Mouse (Mus musculus) heart, embryonic 14.5 days (tissue): ENCODE data around the gene Ints14. TPM values are rescaled to one million over a fixed set of nuclear protein-coding genes. Genes with fewer than 3 reads are reported as not detected.
A peak's percentile ranks its signal among the peaks of the same experiment; 100 is the strongest.
"Not testable (repeated sequence)": the region's sequence is repeated elsewhere in the genome, so short reads cannot be mapped to it uniquely, and the experiment has no call there.

Experiments used
- ATAC-seq: fragments of 200-750 bp; cut with Nextera tagmentation; 2 replicates; pipeline ENCODE4 v1.8.0; 2017; ENCODE audit warnings: low read depth, moderate TSS enrichment; ENCODE audit not compliant: insufficient number of reproducible peaks, insufficient read depth, low FRiP score
- H3K27ac ChIP-seq, 2 experiments: fragments of 200-500 bp in 1 of 2; fragments of 300-500 bp in 1 of 2; sonication (generic) in 1 of 2; replicated peaks in 1 of 2; 2 replicates each; pipeline ENCODE4 v1.5.1; 2012 to 2014; ENCODE audit warnings: low read depth in 2 of 2, low read length in 2 of 2, control low read depth in 1 of 2, mild to moderate bottlenecking in 1 of 2, mixed read lengths in 1 of 2; ENCODE audit not compliant: control insufficient read depth in 1 of 2, insufficient read depth in 1 of 2
- H3K27me3 ChIP-seq: fragments of 300-500 bp; sonication (generic); 2 replicates; pipeline ENCODE4 v1.6.1; 2014; ENCODE audit warnings: mild to moderate bottlenecking, low read length, control low read depth; ENCODE audit not compliant: control insufficient read depth, insufficient read depth
- H3K36me3 ChIP-seq: fragments of 300-500 bp; sonication (generic); 2 replicates; pipeline ENCODE4 v1.6.1; 2014; ENCODE audit warnings: mild to moderate bottlenecking, control low read depth, low read length, mixed read lengths; ENCODE audit not compliant: control insufficient read depth, insufficient read depth
- H3K4me1 ChIP-seq, 2 experiments: fragments of 200-500 bp in 1 of 2; fragments of 300-500 bp in 1 of 2; sonication (generic) in 1 of 2; 2 replicates each; pipeline ENCODE4 v1.6.1; 2012 to 2014; ENCODE audit warnings: low read length in 2 of 2, control low read depth in 1 of 2, mixed read lengths in 1 of 2; ENCODE audit not compliant: control insufficient read depth in 2 of 2, insufficient read depth in 2 of 2
- H3K4me2 ChIP-seq: fragments of 300-500 bp; sonication (generic); 2 replicates; pipeline ENCODE4 v1.6.1; 2014; ENCODE audit warnings: mild to moderate bottlenecking, low read length
- H3K4me3 ChIP-seq, 2 experiments: fragments of 200-500 bp in 1 of 2; fragments of 300-500 bp in 1 of 2; sonication (generic) in 1 of 2; 2 replicates each; pipeline ENCODE4 v1.5.1; 2012 to 2014; ENCODE audit warnings: low read length in 2 of 2, mild to moderate bottlenecking in 2 of 2, control low read depth in 1 of 2, low read depth in 1 of 2, moderate library complexity in 1 of 2; ENCODE audit not compliant: control insufficient read depth in 1 of 2, insufficient read depth in 1 of 2
- H3K9ac ChIP-seq: fragments of 300-500 bp; sonication (generic); 2 replicates; pipeline ENCODE4 v1.6.1; 2014; ENCODE audit warnings: mild to moderate bottlenecking, low read length
- H3K9me3 ChIP-seq: fragments of 300-500 bp; sonication (generic); 2 replicates; pipeline ENCODE4 v1.6.1; 2016; ENCODE audit warnings: low read length, control low read depth; ENCODE audit not compliant: control insufficient read depth
- WGBS: fragments of 180-500 bp; shearing (Covaris S2); extraction: QIAGEN DNeasy Blood & Tissue Kit; methylation state at CpG from one replicate; pipeline ENCODE4 v1.1.7; 2014; 5-methylcytosine and 5-hydroxymethylcytosine counted together
- polyA plus RNA-seq: library from polyadenylated mRNA; unstranded; fragments of >200 nt; fragmentation: Nextera tagmentation; extraction: Ambion mirVana; gene quantifications from 2 replicates; pipeline ENCODE4 v1.2.1, GENCODE M21; 2014

The Ints14 gene
- polyA plus RNA-seq, 1 experiment from 2014 or later: 39.0 TPM

GRCm38 (mm10) chr9:64985807-64986206, 25.1 kb downstream of the Ints14 start:
- Histone ChIP-seq H3K4me2 (no peak overlapping the region), H3K36me3 (peaks cover 99% of the 10 kb centered on the region)

GRCm38 (mm10) chr9:64987651-64988050, 26.9 kb downstream of the Ints14 start:
- H3K9ac ChIP-seq: no peak overlapping the region
- peaks cover 9 to 37% of the 10 kb centered on the region in 2 experiments for H3K4me1 ChIP-seq
- H3K27me3 ChIP-seq: no peaks in the 10 kb centered on the region
- no peak overlapping the region for H3K4me3 ChIP-seq
- 87% methylated on average over 2 of the region's 2 CpGs for WGBS
- H3K36me3 ChIP-seq: peaks cover 99% of the 10 kb centered on the region
- H3K9me3 ChIP-seq: no peaks in the 10 kb centered on the region
- no peak overlapping the region for H3K27ac ChIP-seq
- H3K4me2 ChIP-seq: no peak overlapping the region
- ATAC-seq: no peak

More at GRCm38 (mm10) chr9:64985807-64986206, 25.1 kb downstream of the Ints14 start:
- Histone ChIP-seq H3K27me3 (no peaks in the 10 kb centered on the region), H3K27ac (peak overlapping the region; percentile 82 to 84), H3K4me3 (no peak overlapping the region), H3K9ac (peak overlapping the region; percentile 41), H3K9me3 (no peaks in the 10 kb centered on the region), H3K4me1 (peaks cover 9 to 34% of the 10 kb centered on the region in 2 experiments)
- 0 out of 2 replicates have a peak, but pooled peaks have one; percentile 13 for ATAC-seq
- WGBS: 31% methylated on average over 9 of the region's 9 CpGs

DNA sequence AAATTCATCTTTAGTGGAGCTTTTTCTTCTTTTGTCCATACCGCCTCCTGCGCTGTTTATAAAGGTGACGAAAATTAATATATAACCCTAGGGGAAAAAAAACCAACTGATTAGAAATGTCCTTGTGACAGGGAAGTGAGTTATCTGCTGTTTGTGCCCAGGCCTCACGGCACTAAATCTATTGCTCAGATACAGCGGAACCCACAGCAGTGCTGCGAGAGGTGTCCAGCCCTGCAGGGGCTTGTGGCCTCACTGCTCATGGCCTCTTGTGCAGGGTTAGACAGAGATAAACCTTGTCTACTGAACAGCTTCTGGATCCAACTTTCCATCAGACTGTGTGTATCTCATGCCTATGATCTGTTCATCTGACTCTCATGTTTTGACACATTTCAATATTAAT, 27.7 kb downstream of the Ints14 start:
- 47% methylated on average over 6 of the region's 6 CpGs for WGBS
- H3K9me3 ChIP-seq: no peaks in the 10 kb centered on the region
- no peak for ATAC-seq
- no peaks in the 10 kb centered on the region for H3K27me3 ChIP-seq
- H3K4me2 ChIP-seq: no peak overlapping the region
- no peak overlapping the region for H3K4me3 ChIP-seq
- peaks cover 97% of the 10 kb centered on the region for H3K36me3 ChIP-seq
- no peak overlapping the region for H3K27ac ChIP-seq
- peaks cover 9 to 37% of the 10 kb centered on the region in 2 experiments for H3K4me1 ChIP-seq
- H3K9ac ChIP-seq: no peak overlapping the region

- Histone ChIP-seq H3K36me3 (peaks cover 82% of the 10 kb centered on the region), H3K4me1 (peaks cover 6 to 30% of the 10 kb centered on the region in 2 experiments), H3K27ac (no peak overlapping the region), H3K9me3 (no peaks in the 10 kb centered on the region), H3K9ac (no peak overlapping the region), H3K4me2 (no peak overlapping the region), H3K27me3 (no peaks in the 10 kb centered on the region), H3K4me3 (no peak overlapping the region)
- 43% methylated on average over 7 of the region's 7 CpGs for WGBS
- no peak for ATAC-seq
These were observed 29.6 kb downstream of the Ints14 start for GRCm38 (mm10) chr9:64990291-64990690.

GRCm38 (mm10) chr9:64995464-64995863, 34.8 kb downstream of the Ints14 start:
- not testable (repeated sequence) for H3K9ac ChIP-seq, H3K9me3 ChIP-seq, H3K4me3 ChIP-seq, H3K4me2 ChIP-seq, H3K27ac ChIP-seq, H3K27me3 ChIP-seq, H3K4me1 ChIP-seq, ATAC-seq
- H3K36me3 ChIP-seq: peaks cover 69% of the 10 kb centered on the region
- 86% methylated on average over 1 of the region's 1 CpGs for WGBS

DNA sequence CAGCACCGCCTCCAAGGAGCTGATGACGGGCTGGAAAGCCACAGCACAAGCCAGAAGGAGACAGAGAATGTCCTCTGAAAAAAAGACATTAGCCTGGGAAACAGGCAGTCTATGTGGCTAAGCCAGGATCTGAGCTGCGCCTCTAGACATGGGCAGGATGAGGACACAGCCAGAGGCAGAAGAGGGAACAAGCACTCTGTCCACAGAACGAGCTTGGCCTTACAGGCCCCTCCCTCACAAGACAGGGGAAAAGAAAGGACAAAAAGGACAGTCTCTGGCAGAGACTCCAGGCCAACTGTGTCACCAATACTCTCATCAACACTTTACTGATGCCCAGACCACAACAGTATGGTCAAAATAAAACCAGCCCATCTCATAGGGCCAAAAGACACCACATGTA, 40.8 kb downstream of the Ints14 start:
- WGBS: 63% methylated on average over 4 of the region's 4 CpGs
- ATAC-seq: no peak
- Histone ChIP-seq H3K4me3 (no peak overlapping the region), H3K4me1 (no peaks in the 10 kb centered on the region), H3K27ac (no peak overlapping the region; a peak in 1 of 4 replicates), H3K9me3 (no peaks in the 10 kb centered on the region), H3K36me3 (peaks cover 76% of the 10 kb centered on the region), H3K9ac (no peak overlapping the region), H3K4me2 (no peak overlapping the region), H3K27me3 (no peaks in the 10 kb centered on the region)

DNA sequence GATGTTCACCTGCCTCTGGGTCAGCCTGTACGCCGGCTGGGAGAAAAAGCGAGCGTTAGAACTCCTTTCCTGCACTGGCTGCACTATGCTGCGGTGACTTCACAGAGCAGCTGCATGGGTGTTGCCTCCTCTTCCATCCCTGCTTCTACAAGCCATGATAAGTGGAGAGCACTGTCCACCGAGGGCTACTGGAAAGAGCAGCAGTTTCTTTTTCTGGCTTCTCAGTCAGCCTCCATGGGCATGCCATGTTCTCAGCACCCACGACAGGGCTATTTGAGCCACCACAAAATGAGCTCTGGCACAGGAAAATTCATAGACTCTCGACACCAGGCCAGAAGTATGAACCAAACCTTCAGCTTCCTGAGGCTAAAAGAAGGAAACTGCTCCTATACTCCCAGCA, 45.0 kb downstream of the Ints14 start:
- 87% methylated on average over 8 of the region's 8 CpGs for WGBS
- no peaks in the 10 kb centered on the region for H3K27me3 ChIP-seq
- 0 out of 4 replicates have a peak, but pooled peaks cover 0 to 2% of the 10 kb centered on the region in 2 experiments for H3K4me1 ChIP-seq
- no peak overlapping the region for H3K9ac ChIP-seq
- no peak overlapping the region for H3K4me3 ChIP-seq
- no peak overlapping the region for H3K27ac ChIP-seq
- no peak overlapping the region for H3K4me2 ChIP-seq
- no peaks in the 10 kb centered on the region for H3K9me3 ChIP-seq
- no peak for ATAC-seq
- H3K36me3 ChIP-seq: peaks cover 53% of the 10 kb centered on the region

DNA sequence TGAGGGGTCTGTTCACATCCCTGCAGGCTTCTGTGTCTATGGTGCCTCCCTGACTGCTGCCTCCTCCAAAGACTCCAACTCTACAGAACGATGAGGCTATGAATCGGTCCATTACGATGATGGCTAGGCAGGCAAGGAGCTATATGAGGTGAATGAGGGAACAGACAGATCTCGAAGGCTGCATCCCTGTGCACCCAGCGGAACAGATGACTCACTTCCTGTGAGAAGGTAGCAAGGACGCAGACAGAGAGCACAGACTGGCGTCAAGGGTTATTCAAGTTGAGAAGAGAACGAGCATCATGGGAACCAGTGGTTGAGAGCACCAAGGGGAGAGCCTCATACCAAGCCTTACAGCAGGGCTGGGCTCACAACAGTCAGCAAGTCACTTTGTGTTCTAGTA, 49.9 kb downstream of the Ints14 start:
- Histone ChIP-seq H3K36me3 (peaks cover 19% of the 10 kb centered on the region), H3K9me3 (no peaks in the 10 kb centered on the region), H3K27ac (no peak overlapping the region), H3K4me1 (peaks cover 0 to 7% of the 10 kb centered on the region in 2 experiments; a peak in 2 of 4 replicates), H3K27me3 (no peaks in the 10 kb centered on the region), H3K4me3 (no peak overlapping the region), H3K4me2 (no peak overlapping the region), H3K9ac (no peak overlapping the region)
- WGBS: 53% methylated on average over 8 of the region's 8 CpGs
- no peak for ATAC-seq
